Mouse (Mus musculus): ENCODE data around the gene Fxyd5.

The Fxyd5 gene

DNA sequence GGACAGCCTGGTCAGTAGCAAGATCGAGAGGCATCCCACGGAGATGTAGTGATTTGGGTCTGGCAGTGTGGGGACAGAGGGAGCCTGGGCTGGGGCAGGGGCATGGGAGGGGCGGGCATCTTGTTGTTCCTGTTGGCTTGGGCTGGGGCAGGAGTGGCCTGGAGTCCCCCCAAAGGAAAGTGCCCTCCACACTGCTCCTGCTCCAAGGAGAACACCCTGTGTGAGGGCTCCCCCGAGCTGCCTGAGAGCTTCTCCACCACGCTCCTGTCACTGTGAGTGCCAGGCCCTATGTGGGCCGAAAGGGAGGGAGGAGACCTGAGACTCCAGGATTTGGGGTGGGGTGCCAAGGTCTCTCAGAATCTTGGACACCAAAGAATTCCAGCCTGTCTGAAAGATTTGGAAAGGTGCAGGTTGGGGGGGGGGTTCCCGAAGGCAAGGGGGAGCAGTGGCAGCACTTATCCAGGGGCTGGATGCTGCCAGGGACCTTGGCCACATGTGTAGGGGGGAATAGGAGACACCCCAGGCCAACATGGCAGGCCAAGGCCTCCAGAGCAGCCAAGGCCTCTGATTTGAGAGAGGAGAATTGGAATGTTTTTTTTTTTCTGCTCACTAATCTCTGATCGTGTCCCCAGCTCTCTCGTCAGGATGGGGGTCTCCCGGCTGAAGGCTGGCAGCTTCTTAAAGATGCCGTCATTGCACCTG, 17.8 kb upstream of the Fxyd5 start:
- DNase-seq: no peak

DNA sequence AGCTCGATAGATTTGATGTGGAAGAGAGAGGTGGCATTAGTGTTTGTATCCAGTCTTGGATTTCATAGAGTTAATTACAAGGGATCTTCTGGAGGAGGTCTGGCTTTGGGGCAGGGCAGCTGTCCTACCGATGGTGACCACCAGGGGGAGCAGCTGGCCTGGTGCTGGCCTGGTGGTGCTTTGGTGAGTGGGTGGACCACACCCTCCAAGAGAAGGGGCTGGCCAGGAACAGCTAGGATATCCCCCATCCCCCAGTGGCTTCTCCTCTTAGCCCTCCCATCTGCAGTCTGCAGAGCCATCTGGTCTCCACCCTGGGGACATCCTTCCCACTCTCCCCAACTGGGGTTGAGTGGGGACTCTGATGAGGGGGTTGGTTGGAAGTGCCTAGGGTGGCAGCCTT, 16.8 kb upstream of the Fxyd5 start, which contains the start of gene Lgi4:
Gene Lgi4, plus strand, starts transcription at position 235 of the 400 bp plus-strand sequence.
- DNase-seq: peak; percentile 63

GRCm38 (mm10) chr7:31058211-31058610, 15.9 kb upstream of the Fxyd5 start:
- no peak for DNase-seq

DNA sequence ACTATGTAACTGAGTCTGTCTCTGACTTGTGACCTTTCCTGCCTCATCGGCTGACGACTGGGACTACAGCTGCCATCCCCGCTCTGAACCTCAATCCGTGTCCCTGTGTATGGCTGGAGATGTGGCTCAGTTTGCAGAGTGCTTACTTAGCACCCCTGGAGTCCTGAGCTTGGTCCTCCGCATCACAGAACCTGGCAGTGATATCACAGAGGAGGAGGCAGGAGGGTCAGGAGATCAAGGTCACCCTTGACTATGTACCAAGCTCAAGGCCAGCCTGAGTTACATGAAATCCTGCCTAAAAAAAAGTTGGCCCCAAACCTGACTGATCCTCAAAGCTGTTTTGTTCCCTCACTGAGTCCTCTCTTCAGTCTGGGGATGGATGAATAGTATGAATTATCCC, 15.4 kb upstream of the Fxyd5 start:
- DNase-seq: no peak

- DNase-seq: no peak
These were observed 14.8 kb upstream of the Fxyd5 start, which contains the start of gene Fxyd1 for GRCm38 (mm10) chr7:31057071-31057470. Gene Fxyd1, minus strand, starts transcription at chr7:31057199.

DNA sequence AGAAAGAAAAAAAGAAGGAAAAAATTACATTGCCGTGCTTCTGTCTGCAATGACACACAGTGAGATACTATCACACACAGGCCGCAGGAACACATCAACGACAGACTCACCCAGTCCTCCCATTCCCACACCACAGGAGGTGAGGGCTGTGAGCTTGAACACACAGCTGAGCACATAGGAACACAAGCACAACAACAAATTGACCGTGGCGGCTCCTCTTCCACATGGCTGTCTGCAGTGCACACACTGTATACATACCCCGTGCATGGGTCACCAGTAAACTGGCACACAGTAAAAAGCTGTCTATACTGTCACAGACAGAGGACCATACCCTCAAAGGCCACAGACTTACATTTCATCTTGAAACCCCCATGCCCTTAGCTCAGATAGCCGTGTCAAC, 14.2 kb upstream of the Fxyd5 start:
- no peak for DNase-seq

DNA sequence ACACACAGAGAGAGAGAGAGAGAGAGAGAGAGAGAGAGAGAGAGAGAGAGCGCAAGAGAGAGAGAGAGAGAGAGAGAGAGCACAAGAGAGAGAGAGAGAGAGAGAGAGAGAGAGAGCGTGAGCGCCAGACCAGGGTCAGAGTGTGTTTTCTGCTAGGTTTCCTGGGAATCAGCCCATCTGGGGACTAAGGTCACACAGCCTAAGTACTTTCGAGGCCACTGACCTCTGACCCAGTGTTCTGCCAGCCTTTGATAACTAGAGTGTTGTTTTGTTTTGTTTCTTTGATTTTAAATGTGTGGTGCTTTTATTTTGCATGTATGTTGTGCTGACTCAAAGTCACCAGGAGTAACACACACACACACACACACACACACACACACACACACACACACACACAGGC, 13.6 kb upstream of the Fxyd5 start:
- peak; percentile 24 for DNase-seq

- DNase-seq: peak; percentile 61
These were observed 13.1 kb upstream of the Fxyd5 start for GRCm38 (mm10) chr7:31055354-31055824.

DNA sequence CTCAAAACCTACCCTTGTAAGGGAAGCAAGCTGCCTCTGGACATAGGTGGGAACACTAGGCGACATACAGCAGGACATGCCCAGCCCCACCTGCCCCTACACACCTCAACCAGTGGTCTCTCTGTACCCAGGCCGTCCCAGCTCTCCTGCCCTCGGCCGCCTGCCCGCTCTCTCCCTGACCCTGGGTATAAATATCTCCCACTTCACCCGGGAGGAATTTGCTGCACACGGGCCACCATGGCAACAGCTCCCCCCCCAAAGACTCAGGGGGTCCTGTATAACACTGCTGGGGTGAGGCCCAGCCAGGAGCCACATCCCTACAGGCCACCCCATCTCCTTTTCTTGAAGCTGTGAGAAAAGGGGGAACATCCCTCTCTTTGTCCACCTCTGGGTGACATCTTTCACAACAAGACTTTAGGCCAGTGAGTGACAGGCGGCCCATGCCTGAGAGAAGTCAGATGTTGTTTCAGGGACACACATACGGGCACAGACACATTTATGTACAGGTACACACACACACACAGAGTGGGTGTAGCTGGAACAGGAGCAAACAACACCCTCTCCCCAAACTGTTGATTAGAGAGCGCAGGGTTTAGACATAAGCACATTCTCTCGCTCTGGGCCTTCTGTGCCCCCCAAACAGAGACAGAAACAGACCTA, 12.5 kb upstream of the Fxyd5 start:
- no peak for DNase-seq

- DNase-seq: no peak
These were observed 11.7 kb upstream of the Fxyd5 start for GRCm38 (mm10) chr7:31053882-31054447.

- no peak for DNase-seq
These were observed 10.6 kb upstream of the Fxyd5 start for GRCm38 (mm10) chr7:31052636-31053434.

DNA sequence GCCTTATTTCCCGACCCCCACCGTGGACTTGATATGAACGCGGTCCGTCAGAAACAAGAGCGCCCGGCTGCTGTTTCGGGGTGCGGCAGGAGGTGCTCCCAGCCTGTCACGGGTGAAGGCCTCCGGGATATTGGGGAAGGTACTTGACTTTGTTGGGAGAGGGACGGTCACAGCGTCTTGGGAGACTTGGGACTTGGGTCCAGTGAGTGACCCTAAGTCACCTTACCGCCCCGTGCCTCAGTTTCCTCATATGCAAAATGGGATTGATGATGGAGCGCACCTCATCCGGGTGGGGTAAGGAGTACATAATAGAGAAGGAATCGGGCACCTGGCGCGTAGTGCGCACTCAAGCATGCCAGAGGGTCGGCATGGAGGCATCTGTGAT, 10.0 kb upstream of the Fxyd5 start:
- DNase-seq: no peak

GRCm38 (mm10) chr7:31051321-31052021, 9.2 kb upstream of the Fxyd5 start, which contains the start of gene Fxyd7:
Gene Fxyd7, minus strand, starts transcription at chr7:31051467.
- DNase-seq: no peak

DNA sequence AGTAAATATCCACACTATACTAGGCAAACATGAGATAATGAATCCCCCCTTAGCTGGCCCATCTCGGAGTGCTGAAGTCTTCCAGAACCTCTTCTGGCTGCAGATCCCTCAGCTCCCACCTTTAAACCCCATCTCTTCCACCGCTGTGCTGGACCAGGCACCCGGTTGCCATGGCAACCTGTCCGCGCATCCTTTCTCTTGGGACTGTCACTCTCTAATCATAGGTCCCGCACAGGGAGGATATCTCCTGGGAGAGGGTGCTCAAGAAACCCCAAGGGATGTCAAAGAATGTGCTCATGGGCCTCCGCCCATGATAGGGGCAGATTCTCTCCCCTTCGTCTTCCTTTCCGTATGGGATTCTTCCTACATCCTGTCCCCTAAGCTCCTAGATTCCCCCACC, 8.6 kb upstream of the Fxyd5 start:
- DNase-seq: no peak

- DNase-seq: no peak
These were observed 8.2 kb upstream of the Fxyd5 start for GRCm38 (mm10) chr7:31050487-31050886.

- DNase-seq: no peak
These were observed 7.6 kb upstream of the Fxyd5 start for GRCm38 (mm10) chr7:31049846-31050281.

DNA sequence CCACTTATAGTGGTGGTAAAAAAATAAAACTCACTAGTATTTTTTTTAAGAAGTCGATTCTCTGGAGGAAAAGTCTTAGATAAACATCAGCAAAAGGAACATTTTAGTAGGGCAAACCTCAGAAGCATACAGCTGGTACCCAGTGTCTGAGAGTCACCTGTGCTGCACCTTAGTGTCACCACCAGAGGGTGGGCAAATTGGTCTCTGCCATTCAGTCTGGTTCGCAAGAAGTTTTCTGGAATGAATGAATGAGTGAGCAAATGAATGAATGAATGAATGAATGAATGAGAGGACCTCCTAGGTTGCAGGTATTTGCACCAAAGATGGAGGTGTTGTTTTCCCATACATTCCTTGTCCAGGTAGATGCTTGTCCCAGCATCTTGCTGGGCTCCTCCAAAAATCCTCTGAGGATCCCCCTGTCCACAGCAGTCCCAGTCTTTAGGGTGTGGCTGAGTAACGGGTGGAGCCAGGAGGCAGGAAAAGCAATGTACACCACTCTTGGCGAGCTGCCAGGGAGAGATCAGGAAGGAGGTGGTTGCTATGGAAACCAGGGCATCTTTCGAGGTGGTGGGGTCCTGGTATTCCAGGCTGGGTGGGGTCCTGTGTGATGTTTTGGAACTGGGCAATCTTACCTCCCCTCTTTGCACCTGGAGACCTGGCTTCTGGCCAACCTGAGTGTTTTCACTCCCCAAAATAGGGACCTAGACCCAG, 7.0 kb upstream of the Fxyd5 start:
- no peak for DNase-seq

DNA sequence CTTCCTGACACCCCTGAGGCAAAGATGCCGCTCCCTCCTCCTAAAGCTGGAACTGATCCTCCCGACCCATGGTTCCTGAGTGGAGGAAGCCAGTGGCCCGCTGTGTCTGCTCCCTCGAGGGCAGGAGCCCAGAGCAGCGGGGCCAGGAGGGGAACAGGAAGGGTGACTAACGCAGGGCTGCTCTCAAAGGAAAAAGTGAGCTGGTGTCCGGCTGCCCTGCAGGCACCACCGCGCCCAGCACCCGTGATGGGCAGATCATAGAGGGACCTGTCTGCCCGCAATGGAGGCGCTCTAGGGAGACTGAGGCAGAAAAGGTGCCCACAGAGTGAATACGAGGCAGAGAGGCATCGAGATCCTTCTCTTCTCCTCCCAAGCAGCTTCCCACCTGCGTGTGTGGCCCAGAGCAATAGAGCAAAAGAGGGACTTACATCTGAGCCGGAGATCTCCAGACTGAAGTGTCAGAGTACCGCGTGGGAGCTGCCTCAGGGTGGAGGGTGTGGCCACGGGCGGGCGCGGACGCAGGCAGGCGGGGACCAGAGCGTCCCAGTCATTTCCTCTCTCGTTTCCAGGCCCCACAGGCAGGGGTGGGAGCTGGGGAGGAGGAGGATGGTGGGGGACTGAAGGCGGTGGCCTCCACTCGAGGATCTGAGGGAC, 492 bp downstream of the Fxyd5 start:
- DNase-seq: peak; percentile 41

DNA sequence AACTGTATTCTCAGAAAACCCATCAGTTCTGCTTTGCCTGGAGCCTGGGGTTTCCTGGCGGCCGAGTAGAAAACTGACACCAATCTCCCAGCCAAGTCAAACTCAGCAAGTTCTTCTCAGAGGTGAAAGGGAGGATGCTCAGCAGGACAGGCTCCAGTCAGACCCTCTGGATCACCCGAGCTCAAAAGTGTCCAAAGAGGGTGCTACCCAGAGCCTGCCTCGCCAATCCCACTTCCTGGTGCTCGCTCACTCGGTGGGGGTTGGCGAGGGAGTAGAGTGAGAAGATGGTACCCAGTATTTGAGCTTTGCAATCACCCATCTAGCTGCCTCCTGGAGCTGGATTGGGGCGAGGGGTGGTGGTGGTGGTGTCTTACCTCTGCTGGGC, 1.3 kb downstream of the Fxyd5 start:
- DNase-seq: no peak

DNA sequence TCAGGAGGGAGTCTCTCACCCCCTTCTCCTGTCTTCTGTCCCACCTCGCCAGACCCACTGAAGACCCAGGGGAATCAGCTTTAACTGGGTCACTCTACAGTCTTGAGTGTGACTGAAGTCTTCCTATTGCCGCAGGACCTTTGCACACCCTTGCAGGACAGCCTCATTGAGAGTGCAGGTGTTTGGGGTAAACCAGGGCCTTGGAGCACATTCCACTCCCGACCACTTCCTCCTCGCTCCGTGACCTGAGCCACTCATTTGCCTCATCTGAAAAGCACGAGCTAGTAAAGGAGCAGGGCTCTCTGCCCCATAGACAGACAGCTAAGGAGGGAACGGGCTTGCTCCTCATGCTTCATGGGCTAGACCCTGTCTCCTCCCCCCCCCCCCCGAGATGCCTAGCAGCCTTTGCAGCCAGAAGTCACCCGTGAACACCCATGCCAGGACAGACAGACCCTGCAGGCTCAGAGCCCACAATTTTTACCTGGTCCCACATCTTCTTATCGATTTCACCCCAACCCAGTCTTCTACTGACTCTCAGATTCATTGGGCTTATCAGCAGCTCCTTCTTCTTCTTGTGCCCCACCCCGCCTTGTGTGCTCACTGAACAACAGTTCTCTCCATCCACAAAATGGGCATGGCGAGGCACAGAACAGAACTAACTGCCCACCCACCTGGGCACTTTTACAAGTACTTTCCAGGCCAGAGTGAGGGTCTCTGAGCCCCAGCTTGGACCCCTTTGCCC, 1.8 kb downstream of the Fxyd5 start:
- no peak for DNase-seq

- DNase-seq: no peak
These were observed 3.3 kb downstream of the Fxyd5 start for GRCm38 (mm10) chr7:31039011-31039410.

Data from kidney, adult 11 months (tissue).